Mouse (Mus musculus): ENCODE measurements around the gene Lgalsl. TPM values are rescaled to one million over a fixed set of nuclear protein-coding genes. Genes with fewer than 3 reads are reported as not detected.

Lgalsl gene
- polyA plus RNA-seq, 1 experiment: 0.03 TPM

- TF ChIP-seq GATA1 (IDR thresholded peaks at IDR 0.05; ENCODE audit: low read length): no peak
- no peak for TF ChIP-seq TAL1 (IDR thresholded peaks at IDR 0.05; ENCODE audit: low read length)
Observed at GRCm38 (mm10) chr11:20793676-20794075, 37.2 kb downstream of the Lgalsl start.

GRCm38 (mm10) chr11:20792667-20793066 lies 38.2 kb downstream of the Lgalsl start:
- TF ChIP-seq TAL1 (IDR thresholded peaks at IDR 0.05; ENCODE audit: low read length) (no peak), GATA1 (IDR thresholded peaks at IDR 0.05; ENCODE audit: low read length) (no peak)
- Histone ChIP-seq H3K36me3 (ENCODE audit: control insufficient read depth) (no peaks in the 10 kb centered on the region), H3K27me3 (ENCODE audit: control insufficient read depth) (0 out of 2 replicates have a peak, but pooled peaks cover 2% of the 10 kb centered on the region), H3K4me3 (replicated peaks) (no peak overlapping the region), H3K9me3 (ENCODE audit: control insufficient read depth, low read length) (no peaks in the 10 kb centered on the region; the same call in 1 of the 2 replicates), H3K4me1 (ENCODE audit: control insufficient read depth) (no peaks in the 10 kb centered on the region; the same call in none of the 2 replicates)

More at GRCm38 (mm10) chr11:20793676-20794075, 37.2 kb downstream of the Lgalsl start:
- no peak overlapping the region for H3K4me3 ChIP-seq (replicated peaks)
- H3K9me3 ChIP-seq (ENCODE audit: control insufficient read depth, low read length): peaks cover 3% of the 10 kb centered on the region; the same call in 1 of the 2 replicates
- H3K4me1 ChIP-seq (ENCODE audit: control insufficient read depth): no peaks in the 10 kb centered on the region; the same call in none of the 2 replicates
- H3K27me3 ChIP-seq (ENCODE audit: control insufficient read depth): peaks cover 2% of the 10 kb centered on the region; the same call in 1 of the 2 replicates
- no peaks in the 10 kb centered on the region for H3K36me3 ChIP-seq (ENCODE audit: control insufficient read depth)

GRCm38 (mm10) chr11:20791334-20791733 lies 39.5 kb downstream of the Lgalsl start:
- H3K36me3 ChIP-seq (ENCODE audit: control insufficient read depth): no peaks in the 10 kb centered on the region
- H3K4me3 ChIP-seq (replicated peaks): no peak overlapping the region
- H3K27me3 ChIP-seq (ENCODE audit: control insufficient read depth): 0 out of 2 replicates have a peak, but pooled peaks cover 2% of the 10 kb centered on the region
- TF ChIP-seq TAL1 (IDR thresholded peaks at IDR 0.05; ENCODE audit: low read length): no peak
- no peak for TF ChIP-seq GATA1 (IDR thresholded peaks at IDR 0.05; ENCODE audit: low read length)
- peaks cover under 1% of the 10 kb centered on the region for H3K9me3 ChIP-seq (ENCODE audit: control insufficient read depth, low read length)
- H3K4me1 ChIP-seq (ENCODE audit: control insufficient read depth): no peaks in the 10 kb centered on the region; the same call in none of the 2 replicates

DNA sequence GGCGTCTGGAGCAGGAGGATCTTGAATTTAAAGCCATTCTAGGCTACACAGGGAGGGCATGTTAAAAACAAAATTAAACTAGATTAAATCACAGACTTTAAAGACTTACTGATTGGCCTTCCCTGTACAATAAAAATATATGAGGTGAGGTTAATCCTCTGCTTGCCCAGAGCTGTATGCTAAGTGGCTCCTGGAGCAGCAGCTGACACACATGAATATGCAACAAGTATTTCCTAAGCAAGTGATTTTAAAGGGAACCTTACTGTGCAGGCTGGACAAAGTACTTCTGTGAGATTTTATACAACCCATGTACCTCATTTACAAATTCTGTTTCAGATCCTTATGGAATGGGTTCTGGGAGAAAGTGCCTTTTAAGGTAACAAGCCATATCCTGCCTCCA lies 41.8 kb downstream of the Lgalsl start:
- peaks cover 19% of the 10 kb centered on the region for H3K9me3 ChIP-seq (ENCODE audit: control insufficient read depth, low read length)
- TF ChIP-seq GATA1 (IDR thresholded peaks at IDR 0.05; ENCODE audit: low read length) (no peak), TAL1 (IDR thresholded peaks at IDR 0.05; ENCODE audit: low read length) (no peak)
- no peaks in the 10 kb centered on the region for H3K27me3 ChIP-seq (ENCODE audit: control insufficient read depth)
- H3K4me3 ChIP-seq (replicated peaks): no peak overlapping the region
- H3K36me3 ChIP-seq (ENCODE audit: control insufficient read depth): no peaks in the 10 kb centered on the region
- no peaks in the 10 kb centered on the region for H3K4me1 ChIP-seq (ENCODE audit: control insufficient read depth)

- H3K36me3 ChIP-seq (ENCODE audit: control insufficient read depth): no peaks in the 10 kb centered on the region
- H3K4me3 ChIP-seq (replicated peaks): no peak overlapping the region
- TF ChIP-seq GATA1 (IDR thresholded peaks at IDR 0.05; ENCODE audit: low read length): no peak
- no peak for TF ChIP-seq TAL1 (IDR thresholded peaks at IDR 0.05; ENCODE audit: low read length)
Observed at GRCm38 (mm10) chr11:20788070-20788469, 42.8 kb downstream of the Lgalsl start.

GRCm38 (mm10) chr11:20786191-20786590 lies 44.7 kb downstream of the Lgalsl start:
- Histone ChIP-seq H3K36me3 (ENCODE audit: control insufficient read depth) (no peaks in the 10 kb centered on the region), H3K27me3 (ENCODE audit: control insufficient read depth) (no peaks in the 10 kb centered on the region), H3K9me3 (ENCODE audit: control insufficient read depth, low read length) (peaks cover 20% of the 10 kb centered on the region), H3K4me1 (ENCODE audit: control insufficient read depth) (no peaks in the 10 kb centered on the region), H3K4me3 (replicated peaks) (no peak overlapping the region)
- TF ChIP-seq TAL1 (IDR thresholded peaks at IDR 0.05; ENCODE audit: low read length) (no peak), GATA1 (IDR thresholded peaks at IDR 0.05; ENCODE audit: low read length) (no peak)

More at GRCm38 (mm10) chr11:20788070-20788469, 42.8 kb downstream of the Lgalsl start:
- Histone ChIP-seq H3K27me3 (ENCODE audit: control insufficient read depth) (no peaks in the 10 kb centered on the region), H3K4me1 (ENCODE audit: control insufficient read depth) (no peaks in the 10 kb centered on the region), H3K9me3 (ENCODE audit: control insufficient read depth, low read length) (peaks cover 20% of the 10 kb centered on the region)

DNA sequence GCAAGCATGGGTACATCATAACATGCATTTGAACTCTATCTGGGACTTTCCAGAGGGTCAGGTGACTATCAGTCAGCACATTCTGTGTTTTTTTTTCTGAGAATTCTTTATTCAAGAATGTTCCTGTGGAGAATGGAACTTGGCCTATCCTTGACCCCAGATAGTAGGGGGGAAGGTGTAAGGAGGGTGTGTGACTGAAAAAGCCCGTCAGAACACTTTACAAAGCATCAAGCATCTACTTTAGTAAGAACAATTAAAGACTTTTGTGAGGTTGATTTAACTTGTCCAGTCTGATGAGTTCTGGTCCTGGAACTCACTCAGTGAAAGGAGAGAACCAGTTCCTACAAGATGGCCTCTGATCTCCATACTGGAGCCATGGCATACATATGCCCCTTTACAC lies 45.7 kb downstream of the Lgalsl start:
- Histone ChIP-seq H3K4me1 (ENCODE audit: control insufficient read depth) (no peaks in the 10 kb centered on the region), H3K27me3 (ENCODE audit: control insufficient read depth) (no peaks in the 10 kb centered on the region), H3K36me3 (ENCODE audit: control insufficient read depth) (no peaks in the 10 kb centered on the region), H3K9me3 (ENCODE audit: control insufficient read depth, low read length) (peaks cover 20% of the 10 kb centered on the region), H3K4me3 (replicated peaks) (no peak overlapping the region)
- TF ChIP-seq GATA1 (IDR thresholded peaks at IDR 0.05; ENCODE audit: low read length) (no peak), TAL1 (IDR thresholded peaks at IDR 0.05; ENCODE audit: low read length) (no peak)

DNA sequence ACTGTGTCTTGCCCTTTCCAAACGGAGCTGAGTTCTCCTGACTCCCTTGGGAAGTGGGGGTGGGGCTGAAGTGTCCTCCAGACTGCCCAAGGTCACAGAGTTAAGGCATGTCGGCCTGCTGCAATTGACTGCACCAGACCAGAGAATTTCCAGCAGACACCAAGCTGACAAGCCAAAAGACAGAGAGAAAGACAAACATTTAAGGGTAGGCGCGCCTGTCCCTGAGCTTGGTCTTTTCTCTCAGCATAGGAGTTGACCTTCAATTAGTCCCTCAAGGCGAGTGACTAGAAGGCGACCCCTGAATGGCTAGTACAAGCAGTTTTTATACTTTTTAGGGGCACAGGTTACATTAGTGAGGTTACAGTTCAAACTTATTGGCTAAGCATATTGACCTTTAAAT lies 46.1 kb downstream of the Lgalsl start:
- Histone ChIP-seq H3K9me3 (ENCODE audit: control insufficient read depth, low read length) (peaks cover 20% of the 10 kb centered on the region), H3K4me3 (replicated peaks) (no peak overlapping the region), H3K36me3 (ENCODE audit: control insufficient read depth) (no peaks in the 10 kb centered on the region), H3K4me1 (ENCODE audit: control insufficient read depth) (no peaks in the 10 kb centered on the region), H3K27me3 (ENCODE audit: control insufficient read depth) (no peaks in the 10 kb centered on the region)
- no peak for TF ChIP-seq TAL1 (IDR thresholded peaks at IDR 0.05; ENCODE audit: low read length)
- no peak for TF ChIP-seq GATA1 (IDR thresholded peaks at IDR 0.05; ENCODE audit: low read length)

DNA sequence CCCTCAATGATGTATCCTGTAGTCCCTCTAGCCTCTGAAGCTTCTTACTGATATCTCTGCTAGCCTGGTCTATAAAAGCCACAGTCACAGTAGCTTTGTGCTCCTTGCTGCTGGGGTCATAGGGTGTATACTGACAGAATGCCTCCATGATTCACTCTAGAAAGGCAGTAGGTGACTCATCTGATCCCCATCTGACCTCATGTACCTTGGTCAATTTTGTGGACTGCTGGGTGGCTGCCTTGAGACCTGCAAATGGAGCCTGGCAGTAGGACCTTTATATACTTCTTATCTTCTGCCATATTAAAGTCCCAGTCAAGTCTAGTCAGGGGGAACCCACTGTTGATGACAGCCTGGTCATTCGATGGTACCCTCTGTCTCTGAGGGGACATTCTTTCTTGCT lies 47.4 kb downstream of the Lgalsl start:
- H3K27me3 ChIP-seq (ENCODE audit: control insufficient read depth): no peaks in the 10 kb centered on the region
- TF ChIP-seq GATA1 (IDR thresholded peaks at IDR 0.05; ENCODE audit: low read length) (no peak), TAL1 (IDR thresholded peaks at IDR 0.05; ENCODE audit: low read length) (no peak)
- H3K9me3 ChIP-seq (ENCODE audit: control insufficient read depth, low read length): peaks cover 20% of the 10 kb centered on the region
- H3K4me1 ChIP-seq (ENCODE audit: control insufficient read depth): peaks cover 3% of the 10 kb centered on the region
- no peak overlapping the region for H3K4me3 ChIP-seq (replicated peaks)
- no peaks in the 10 kb centered on the region for H3K36me3 ChIP-seq (ENCODE audit: control insufficient read depth)

- Histone ChIP-seq H3K4me1 (ENCODE audit: control insufficient read depth) (peaks cover 6% of the 10 kb centered on the region), H3K27me3 (ENCODE audit: control insufficient read depth) (no peaks in the 10 kb centered on the region), H3K4me3 (replicated peaks) (no peak overlapping the region), H3K9me3 (ENCODE audit: control insufficient read depth, low read length) (peaks cover 20% of the 10 kb centered on the region), H3K36me3 (ENCODE audit: control insufficient read depth) (no peaks in the 10 kb centered on the region)
- TF ChIP-seq TAL1 (IDR thresholded peaks at IDR 0.05; ENCODE audit: low read length): no peak
- TF ChIP-seq GATA1 (IDR thresholded peaks at IDR 0.05; ENCODE audit: low read length): no peak
Observed at GRCm38 (mm10) chr11:20782620-20783019, 48.2 kb downstream of the Lgalsl start.
